Mouse (Mus musculus) kidney, postnatal 0 days (tissue): Measurements from ENCODE around the gene Zfp961. TPM values are rescaled to one million over a fixed set of nuclear protein-coding genes. Genes with fewer than 3 reads are reported as not detected.
"Not testable (repeated sequence)": the region's sequence is repeated elsewhere in the genome, so short reads cannot be mapped to it uniquely, and the experiment has no call there.

Experiments used
- ATAC-seq: fragments of 200-750 bp; cut with Nextera tagmentation; replicated peaks from 2 replicates; pipeline ENCODE4 v1.8.0; 2017; ENCODE audit warnings: low read depth, moderate number of reproducible peaks, moderate TSS enrichment, moderate library complexity; ENCODE audit not compliant: low FRiP score
- DNase-seq: peaks from one replicate; pipeline ENCODE4 v3.0.0-alpha.2; 2016; ENCODE audit warnings: low spot score
- H3K27ac ChIP-seq: fragments of 300-500 bp; sonication (generic); 2 replicates; pipeline ENCODE4 v1.5.1; 2014; ENCODE audit warnings: mild to moderate bottlenecking
- H3K27me3 ChIP-seq: fragments of 300-500 bp; sonication (generic); 2 replicates; pipeline ENCODE4 v1.6.1; 2014; ENCODE audit warnings: low read length, mixed read lengths; ENCODE audit not compliant: insufficient read depth
- H3K36me3 ChIP-seq: fragments of 300-500 bp; sonication (generic); 2 replicates; pipeline ENCODE4 v1.6.1; 2014; ENCODE audit warnings: low read length, mixed read lengths; ENCODE audit not compliant: insufficient read depth
- H3K4me1 ChIP-seq: fragments of 300-500 bp; sonication (generic); replicated peaks from 2 replicates; pipeline ENCODE4 v1.6.1; 2014; ENCODE audit warnings: antibody characterized with exemption, low read length, mixed read lengths; ENCODE audit not compliant: insufficient read depth
- H3K4me2 ChIP-seq: fragments of 300-500 bp; sonication (generic); 2 replicates; pipeline ENCODE4 v1.6.1; 2014; ENCODE audit warnings: mild to moderate bottlenecking, low read length, moderate library complexity, mixed read lengths
- H3K4me3 ChIP-seq: fragments of 300-500 bp; sonication (generic); replicated peaks from 2 replicates; pipeline ENCODE4 v1.5.1; 2014; ENCODE audit warnings: low read depth, low read length
- H3K9ac ChIP-seq: fragments of 300-500 bp; sonication (generic); 2 replicates; pipeline ENCODE4 v1.6.1; 2014; ENCODE audit warnings: low read depth, low read length
- H3K9me3 ChIP-seq: fragments of 300-500 bp; sonication (generic); replicated peaks from 2 replicates; pipeline ENCODE4 v1.6.1; 2016; ENCODE audit warnings: low read length, inconsistent platforms, mixed read lengths
- CTCF ChIP-seq: IDR thresholded peaks from 2 replicates; pipeline ENCODE4 v1.5.1; 2016; ENCODE audit warnings: antibody characterized with exemption, low read depth, mild to moderate bottlenecking, moderate library complexity
- WGBS: fragments of 180-500 bp; shearing (Covaris S2); extraction: QIAGEN DNeasy Blood & Tissue Kit; methylation state at CpG from one replicate; pipeline ENCODE4 v1.1.7; 2014; 5-methylcytosine and 5-hydroxymethylcytosine counted together
- polyA plus RNA-seq: library from polyadenylated mRNA; unstranded; fragments of >200 nt; fragmentation: Nextera tagmentation; extraction: Ambion mirVana; gene quantifications from 2 replicates; pipeline ENCODE4 v1.2.1, GENCODE M21; 2015

Zfp961 gene
- polyA plus RNA-seq, 1 experiment from 2014 or later = 21.9 TPM

DNA sequence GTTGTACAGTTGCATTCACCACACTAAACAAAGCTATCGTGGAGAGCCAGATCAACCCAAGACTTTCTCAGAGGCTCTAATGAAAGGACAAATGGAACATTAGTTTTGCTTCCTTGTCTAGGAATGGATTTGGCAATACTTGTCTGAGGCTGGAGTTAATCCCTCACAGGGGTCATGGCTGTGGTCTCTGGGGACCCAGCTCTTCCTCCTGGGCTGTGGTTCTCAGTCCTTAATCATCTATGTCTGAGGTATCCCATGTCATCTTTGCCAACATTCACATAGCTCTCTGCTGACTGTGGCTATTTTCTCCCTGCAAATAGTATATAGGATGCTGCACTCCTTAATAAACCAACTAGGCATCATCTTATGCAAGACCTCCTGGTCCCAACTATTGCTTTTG is 9.1 kb upstream of the Zfp961 start:
- H3K27me3 ChIP-seq = no peaks in the 10 kb centered on the region
- TF ChIP-seq CTCF = no peak
- H3K27ac ChIP-seq = no peak overlapping the region
- no peaks in the 10 kb centered on the region for H3K4me1 ChIP-seq
- no peak overlapping the region for H3K9ac ChIP-seq
- H3K4me3 ChIP-seq = no peak overlapping the region
- no peak overlapping the region for H3K4me2 ChIP-seq
- H3K36me3 ChIP-seq = no peaks in the 10 kb centered on the region
- ATAC-seq (no peak), DNase-seq (no peak)
- H3K9me3 ChIP-seq = no peaks in the 10 kb centered on the region
- WGBS = 95% methylated on average over 1 of the region's 1 CpGs

DNA sequence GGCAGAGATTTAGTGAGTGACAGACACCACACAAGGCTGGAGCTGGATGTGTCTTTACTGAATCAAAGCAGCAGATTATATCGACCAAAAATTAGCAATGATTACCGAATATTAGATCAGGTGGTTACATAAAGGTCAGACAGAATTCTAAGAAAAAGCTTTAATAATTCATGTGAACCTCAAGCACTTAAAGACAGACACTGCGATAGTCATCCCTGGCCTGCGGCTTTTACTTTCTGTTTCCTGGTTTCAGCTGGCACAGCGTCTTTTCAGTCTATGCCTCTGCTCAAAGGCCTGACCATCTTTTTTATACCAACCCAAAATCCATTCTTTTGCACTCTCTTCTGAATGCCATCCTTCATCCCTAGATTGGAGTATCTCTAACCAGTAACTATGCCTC is 2.2 kb upstream of the Zfp961 start:
- Histone ChIP-seq H3K9ac (no peak overlapping the region), H3K27ac (no peak overlapping the region), H3K4me2 (no peak overlapping the region), H3K9me3 (no peaks in the 10 kb centered on the region), H3K4me3 (no peak overlapping the region), H3K4me1 (0 out of 2 replicates have a peak, but pooled peaks cover 9% of the 10 kb centered on the region), H3K27me3 (no peaks in the 10 kb centered on the region), H3K36me3 (no peaks in the 10 kb centered on the region)
- no peak for TF ChIP-seq CTCF
- DNase-seq = no peak
- WGBS = 86% methylated on average over 5 of the region's 5 CpGs
- ATAC-seq = no peak

DNA sequence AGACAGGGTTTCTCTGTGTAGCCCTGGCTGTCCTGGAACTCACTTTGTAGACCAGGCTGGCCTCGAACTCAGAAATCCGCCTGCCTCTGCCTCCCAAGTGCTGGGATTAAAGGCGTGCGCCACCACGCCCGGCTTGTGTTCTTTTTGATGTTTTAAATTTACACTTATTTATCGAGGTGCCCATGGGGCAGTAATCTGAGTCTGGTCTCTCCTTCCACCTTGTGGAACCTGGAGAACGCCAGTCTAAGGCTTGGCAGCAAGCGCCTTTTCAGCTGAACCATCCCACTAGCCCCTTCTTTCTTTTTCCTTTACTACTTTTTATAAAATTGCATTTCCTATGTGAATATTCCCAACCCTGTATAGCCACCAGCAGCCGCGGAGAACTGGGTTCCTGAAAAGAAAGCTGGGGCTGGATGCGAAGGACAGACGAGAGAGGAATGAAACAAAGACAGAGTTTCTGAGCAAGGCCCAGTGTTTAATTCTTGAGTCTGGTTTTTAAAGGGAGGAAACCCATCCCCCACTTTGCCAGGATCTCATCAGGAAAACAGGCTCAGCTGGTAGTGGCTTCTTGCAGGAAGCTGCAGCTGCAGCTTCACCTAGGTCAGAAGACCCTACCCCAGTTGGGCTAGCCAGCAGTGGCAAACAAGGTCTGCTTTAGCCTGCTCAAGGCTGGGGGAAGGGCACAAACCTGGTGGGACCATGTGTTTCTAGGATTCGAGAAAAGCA is 761 bp downstream of the Zfp961 start:
- peak; percentile 21 for DNase-seq
- 26% methylated on average over 13 of the region's 14 CpGs for WGBS
- no peak for TF ChIP-seq CTCF
- peak overlapping the region; percentile 58 for H3K4me2 ChIP-seq
- peak overlapping the region; percentile 87 for H3K4me3 ChIP-seq
- H3K9ac ChIP-seq = peak overlapping the region; percentile 78
- 0 out of 2 replicates have a peak, but pooled peaks cover 9% of the 10 kb centered on the region for H3K4me1 ChIP-seq
- no peaks in the 10 kb centered on the region for H3K9me3 ChIP-seq
- H3K36me3 ChIP-seq = no peaks in the 10 kb centered on the region
- H3K27ac ChIP-seq = peak overlapping the region; percentile 76; the same call in 1 of the 2 replicates
- no peaks in the 10 kb centered on the region for H3K27me3 ChIP-seq
- no peak for ATAC-seq

DNA sequence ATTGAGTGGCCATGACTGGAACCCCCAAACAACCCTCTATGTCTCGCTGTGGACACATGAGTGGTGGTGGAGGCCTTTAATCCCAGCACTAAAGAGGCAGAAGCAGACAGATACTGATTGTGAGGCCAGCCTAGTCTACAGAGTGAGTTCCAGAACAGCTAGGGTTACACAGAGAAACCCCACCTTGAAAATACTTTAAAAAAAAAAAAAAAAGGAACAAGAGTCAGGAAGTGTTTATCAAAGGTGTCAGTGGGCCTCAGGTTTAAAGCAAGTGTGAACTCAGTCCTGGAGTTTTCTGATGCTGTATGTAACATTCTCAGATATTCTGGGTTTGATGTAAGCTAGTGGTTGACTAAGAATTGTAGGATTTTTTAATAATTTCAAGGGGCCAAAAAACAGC is 1.7 kb downstream of the Zfp961 start:
- 0 out of 2 replicates have a peak, but pooled peaks cover 9% of the 10 kb centered on the region for H3K4me1 ChIP-seq
- H3K4me2 ChIP-seq = no peak overlapping the region
- no peak overlapping the region for H3K9ac ChIP-seq
- H3K27me3 ChIP-seq = no peaks in the 10 kb centered on the region
- no peak overlapping the region for H3K27ac ChIP-seq
- H3K36me3 ChIP-seq = no peaks in the 10 kb centered on the region
- no peaks in the 10 kb centered on the region for H3K9me3 ChIP-seq
- DNase-seq = no peak
- H3K4me3 ChIP-seq = no peak overlapping the region
- ATAC-seq = no peak
- no peak for TF ChIP-seq CTCF
- 82% methylated on average over 1 of the region's 1 CpGs for WGBS

DNA sequence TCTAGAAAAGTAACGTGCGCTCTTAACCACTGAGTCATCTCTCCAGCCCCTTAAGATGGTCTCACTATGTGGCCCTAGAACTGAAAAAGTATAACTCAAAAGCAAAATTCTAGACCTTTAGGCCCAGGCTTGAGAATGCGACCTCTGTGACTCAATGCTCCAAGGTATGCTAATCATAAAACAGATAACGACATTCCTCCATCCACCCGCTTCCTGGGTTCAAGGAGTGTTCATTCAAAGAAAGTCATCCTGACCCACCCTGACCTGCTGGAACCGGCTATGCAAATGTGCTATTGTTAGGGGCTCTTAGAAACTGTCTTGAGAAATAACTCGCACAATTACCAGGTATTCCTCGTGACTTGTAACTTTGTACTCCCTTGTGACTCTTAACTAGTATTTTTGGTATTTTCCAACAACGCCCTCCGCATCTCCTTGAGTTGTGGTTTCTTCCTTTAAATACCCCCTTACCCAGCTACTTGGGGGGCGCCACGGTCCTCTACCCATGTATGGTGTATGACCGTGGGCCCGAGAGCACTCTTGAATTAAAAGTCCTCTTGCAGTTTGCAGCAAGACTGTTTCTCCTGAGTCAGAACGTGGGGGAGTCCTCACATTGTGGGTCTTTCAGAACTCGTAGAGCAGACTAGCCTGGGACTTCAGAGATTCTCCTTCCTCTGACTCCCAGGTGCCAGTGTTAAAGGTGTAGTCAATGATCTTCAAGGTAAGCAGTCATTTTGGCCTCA is 2.3 kb downstream of the Zfp961 start:
- not testable (repeated sequence) for H3K4me3 ChIP-seq, H3K4me2 ChIP-seq, H3K36me3 ChIP-seq, H3K4me1 ChIP-seq, H3K27me3 ChIP-seq, H3K9ac ChIP-seq, H3K27ac ChIP-seq, ATAC-seq, DNase-seq, H3K9me3 ChIP-seq
- 94% methylated on average over 16 of the region's 16 CpGs for WGBS

DNA sequence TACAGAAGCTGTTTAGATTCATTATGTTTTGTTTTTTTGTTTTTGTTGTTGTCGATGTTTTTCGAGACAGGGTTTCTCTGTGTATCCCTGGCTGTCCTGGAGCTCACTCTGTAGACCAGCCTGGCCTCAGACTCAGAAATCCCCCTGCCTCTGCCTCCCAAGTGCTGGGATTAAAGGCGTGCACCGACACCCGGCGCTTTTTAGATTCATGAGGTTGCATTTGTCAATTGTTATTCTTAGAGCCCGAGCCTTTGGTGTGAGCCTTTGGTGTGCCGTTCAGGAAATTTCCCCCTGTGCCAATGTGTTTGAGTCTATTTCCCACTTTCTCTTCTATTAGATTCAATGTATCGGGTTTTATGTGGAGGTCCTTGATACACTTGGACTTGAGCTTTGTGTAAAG is 3.8 kb downstream of the Zfp961 start:
- H3K27me3 ChIP-seq = no peaks in the 10 kb centered on the region
- H3K27ac ChIP-seq = no peak overlapping the region
- no peaks in the 10 kb centered on the region for H3K36me3 ChIP-seq
- no peak overlapping the region for H3K4me3 ChIP-seq
- no peak overlapping the region for H3K9ac ChIP-seq
- no peaks in the 10 kb centered on the region for H3K9me3 ChIP-seq
- DNase-seq (no peak), ATAC-seq (no peak)
- no peak for TF ChIP-seq CTCF
- H3K4me2 ChIP-seq = no peak overlapping the region
- 99% methylated on average over 9 of the region's 9 CpGs for WGBS
- 0 out of 2 replicates have a peak, but pooled peaks cover 9% of the 10 kb centered on the region for H3K4me1 ChIP-seq
